Mouse (Mus musculus): ENCODE measurements around the gene Poc1b.

GRCm38 (mm10) chr10:99171961-99172497 is 65.2 kb downstream of the Poc1b start:
- no peak for TF ChIP-seq CTCF (conservative IDR thresholded peaks at IDR 0.05; ENCODE audit: insufficient read depth, insufficient read length, low read depth, low read length)
- no peak for TF ChIP-seq POLR2A (IDR thresholded peaks at IDR 0.05; ENCODE audit: low read depth, low read length)
